Mouse (Mus musculus) liver, adult (tissue): Measurements from ENCODE around the gene Cacna1b.

Experiments
- GATA4 ChIP-seq: IDR thresholded peaks from 2 replicates; pipeline ENCODE4 v1.6.1; 2014; ENCODE audit warnings: mild to moderate bottlenecking, low read length; ENCODE audit not compliant: insufficient replicate concordance

Cacna1b gene

GRCm38 (mm10) chr2:24763115-24763557, at the start of gene Cacna1b:
Cacna1b (minus strand) TSS chr2:24763152.
- TF ChIP-seq GATA4 = no peak

GRCm38 (mm10) chr2:24809746-24810145, 46.8 kb upstream of the Cacna1b start:
- no peak for TF ChIP-seq GATA4

GRCm38 (mm10) chr2:24807691-24808090, 44.7 kb upstream of the Cacna1b start:
- no peak for TF ChIP-seq GATA4

- TF ChIP-seq GATA4 = no peak
Observed at GRCm38 (mm10) chr2:24807036-24807435, 44.1 kb upstream of the Cacna1b start.

GRCm38 (mm10) chr2:24806143-24806542, 43.2 kb upstream of the Cacna1b start:
- TF ChIP-seq GATA4 = no peak

DNA sequence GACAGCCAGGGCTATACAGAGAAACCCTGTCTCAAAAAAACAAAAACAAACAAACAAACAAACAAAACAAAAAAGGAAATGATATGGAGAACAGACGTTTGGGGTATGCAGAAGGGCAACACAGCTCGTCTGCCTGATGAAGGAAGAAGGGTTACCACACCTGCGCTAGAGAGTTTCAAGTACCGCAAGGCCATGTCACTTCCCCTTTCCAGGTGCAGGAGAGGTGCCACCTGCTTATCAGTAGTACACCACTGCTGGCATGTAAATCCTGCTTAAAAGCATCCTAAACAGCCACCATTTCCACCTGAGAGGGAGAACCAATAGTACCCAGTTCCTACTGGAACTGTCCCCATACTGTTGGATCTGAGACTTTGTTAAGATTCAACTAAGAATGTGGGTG, 42.7 kb upstream of the Cacna1b start:
- no peak for TF ChIP-seq GATA4

DNA sequence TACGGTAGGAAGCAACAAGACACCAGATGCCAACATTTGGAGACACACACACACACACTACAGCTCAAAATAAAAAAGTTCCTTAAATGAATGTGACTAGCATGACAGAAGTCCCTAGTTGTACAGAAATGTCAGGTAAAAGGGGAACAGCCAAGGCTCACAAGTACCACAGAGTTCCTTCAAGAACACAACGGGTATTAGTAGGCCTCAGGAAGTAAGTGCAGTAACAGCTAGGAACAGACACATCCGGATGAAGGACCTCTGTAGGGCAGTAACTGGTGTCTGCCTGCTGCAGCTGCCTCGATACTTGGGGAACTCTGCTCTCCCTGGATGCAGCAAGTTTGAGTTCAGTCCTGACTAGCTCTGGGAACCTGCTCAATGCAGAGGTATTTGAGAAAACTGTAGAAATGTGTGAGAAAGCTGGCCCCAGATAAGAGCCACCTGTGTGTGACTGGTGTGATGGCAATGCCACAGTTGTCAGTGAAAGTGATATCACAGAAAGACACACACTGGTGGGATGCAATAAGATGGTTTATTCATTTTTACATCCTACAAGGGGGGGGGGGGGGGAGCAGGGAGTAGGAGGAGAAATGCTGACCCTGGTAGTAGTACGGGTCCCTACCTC, 34.0 kb upstream of the Cacna1b start:
- no peak for TF ChIP-seq GATA4

GRCm38 (mm10) chr2:24787250-24787649, 24.3 kb upstream of the Cacna1b start:
- no peak for TF ChIP-seq GATA4

DNA sequence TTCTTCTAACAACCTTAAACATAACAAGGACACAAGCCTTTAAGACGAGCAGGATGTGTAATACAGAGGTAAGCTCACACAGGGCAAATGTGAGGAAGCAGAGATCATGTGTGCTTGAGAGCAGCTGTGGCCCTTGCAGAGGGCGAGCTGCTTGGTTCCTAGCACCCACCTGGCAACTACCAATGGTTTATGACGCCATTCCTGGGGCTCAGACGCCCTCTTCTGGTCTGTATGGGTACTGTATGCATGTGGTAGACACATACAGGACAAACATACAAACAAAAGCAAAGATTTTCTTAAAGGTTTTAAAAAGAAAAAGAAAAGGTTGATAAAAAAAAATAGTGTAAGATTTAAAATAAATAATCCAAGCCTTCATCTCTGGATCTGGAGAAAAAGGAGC, 18.3 kb upstream of the Cacna1b start:
- no peak for TF ChIP-seq GATA4

DNA sequence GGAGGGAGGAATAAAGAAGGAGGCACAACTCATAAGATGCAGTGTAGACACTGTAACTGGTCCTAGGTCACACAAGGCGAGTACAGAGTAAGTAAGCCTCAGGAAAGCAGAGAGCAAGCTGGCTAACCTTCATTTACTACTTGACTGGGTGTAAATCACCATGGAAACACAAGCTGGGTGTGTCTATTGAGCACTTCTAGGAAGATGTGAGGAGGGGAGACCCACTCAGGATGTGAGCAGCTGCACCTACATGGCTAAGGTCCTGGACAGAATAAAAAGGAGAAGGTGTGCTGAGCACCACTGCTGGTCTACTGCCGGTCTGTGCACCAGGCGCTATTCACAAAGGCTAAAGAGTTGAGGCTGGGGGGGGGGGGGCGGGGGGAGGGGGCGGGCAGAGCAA, 13.9 kb upstream of the Cacna1b start:
- TF ChIP-seq GATA4 = no peak

DNA sequence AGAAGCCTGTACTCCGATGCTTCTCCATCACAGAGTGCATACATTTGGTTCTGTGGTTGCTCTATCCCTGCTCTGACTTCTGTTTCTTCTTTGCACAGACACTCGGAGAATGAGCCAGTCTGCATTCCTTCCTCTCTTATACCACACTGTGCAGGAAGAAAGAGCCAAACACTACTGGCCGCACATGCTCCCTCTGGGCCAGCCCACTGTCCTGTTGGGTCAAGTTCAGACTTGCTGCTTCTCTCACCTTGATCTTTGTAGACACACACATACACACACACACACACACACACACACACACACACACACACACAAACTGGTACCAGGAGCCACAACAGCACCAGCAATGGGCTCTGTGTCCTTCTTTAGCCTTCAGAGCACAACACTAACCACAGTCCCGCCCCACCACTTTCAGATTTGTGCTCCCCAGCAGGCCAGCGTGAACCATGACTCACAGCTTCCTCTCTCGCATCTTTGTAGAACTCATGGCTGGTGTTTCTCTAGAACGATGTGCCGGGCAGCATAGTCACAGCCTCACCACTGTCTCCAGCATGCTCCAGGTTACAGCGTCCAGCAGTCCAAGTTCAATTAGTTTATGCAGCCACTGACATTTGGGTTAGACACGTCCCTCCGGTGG, 13.1 kb upstream of the Cacna1b start:
- no peak for TF ChIP-seq GATA4

GRCm38 (mm10) chr2:24774832-24775231, 11.9 kb upstream of the Cacna1b start:
- no peak for TF ChIP-seq GATA4

DNA sequence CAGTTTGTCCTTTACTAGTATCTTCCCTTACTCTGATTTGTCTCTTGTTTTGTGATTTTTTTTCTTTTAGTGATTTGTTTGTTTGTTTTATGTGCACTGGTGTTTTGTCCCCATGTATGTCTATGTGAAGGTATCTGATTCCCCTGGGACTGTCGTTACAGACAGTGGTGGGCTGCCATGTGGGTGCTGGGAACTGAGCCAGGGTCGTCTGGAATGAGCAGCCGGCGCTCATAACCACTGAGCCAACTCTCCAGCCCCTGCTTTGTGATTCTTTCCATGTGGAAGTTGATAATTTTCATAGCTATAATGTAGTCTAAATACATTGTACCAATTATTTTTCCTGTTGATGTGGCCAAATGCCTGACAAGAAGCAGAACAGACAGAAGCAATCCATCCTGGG, 7.9 kb upstream of the Cacna1b start:
- TF ChIP-seq GATA4 = no peak

- TF ChIP-seq GATA4 = no peak
Observed at GRCm38 (mm10) chr2:24762446-24762960, 449 bp downstream of the Cacna1b start.

DNA sequence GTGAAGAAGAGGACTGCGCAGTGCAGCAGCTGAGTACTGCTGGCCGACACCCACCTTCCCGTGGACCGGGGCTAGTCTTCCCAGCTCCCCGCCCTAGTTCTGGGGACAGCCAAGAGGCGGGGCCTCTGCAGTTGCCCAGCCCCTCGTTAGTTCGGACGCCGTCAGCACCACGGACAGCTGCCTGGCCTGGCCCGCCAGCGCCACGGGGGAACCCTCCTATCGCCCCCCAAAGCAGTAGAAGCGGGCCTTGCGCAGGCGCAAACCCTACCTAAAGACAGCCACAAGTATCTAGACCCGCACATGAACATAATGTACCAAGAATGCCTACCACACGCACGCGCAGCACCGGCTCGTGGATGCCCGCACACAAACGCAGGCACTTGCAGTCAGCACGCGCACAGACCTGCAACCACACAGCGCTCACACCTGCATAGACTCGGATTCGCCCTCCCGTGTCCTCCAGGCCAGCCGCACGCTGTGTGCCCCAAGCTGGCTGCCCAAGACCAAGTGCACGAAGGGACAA, 968 bp downstream of the Cacna1b start:
- no peak for TF ChIP-seq GATA4

DNA sequence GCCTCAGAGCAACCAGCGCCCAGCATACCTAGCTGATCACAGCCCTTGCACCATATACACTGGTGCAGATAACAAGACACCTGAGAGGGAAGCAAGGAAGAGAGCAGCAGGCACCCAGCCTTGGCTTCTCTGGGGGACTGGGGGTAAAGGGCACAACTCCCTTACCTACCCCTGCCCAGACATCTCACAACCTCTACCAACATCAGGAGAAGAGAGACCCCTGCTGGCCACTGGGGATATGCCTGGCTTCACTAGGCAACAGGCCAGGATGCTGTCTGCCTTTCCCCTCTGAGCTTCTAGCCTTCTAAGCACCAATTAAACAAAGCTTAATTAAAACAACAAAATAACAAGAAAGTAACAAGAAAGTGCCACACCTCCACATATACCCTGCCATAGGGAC, 7.7 kb downstream of the Cacna1b start:
- TF ChIP-seq GATA4 = no peak

DNA sequence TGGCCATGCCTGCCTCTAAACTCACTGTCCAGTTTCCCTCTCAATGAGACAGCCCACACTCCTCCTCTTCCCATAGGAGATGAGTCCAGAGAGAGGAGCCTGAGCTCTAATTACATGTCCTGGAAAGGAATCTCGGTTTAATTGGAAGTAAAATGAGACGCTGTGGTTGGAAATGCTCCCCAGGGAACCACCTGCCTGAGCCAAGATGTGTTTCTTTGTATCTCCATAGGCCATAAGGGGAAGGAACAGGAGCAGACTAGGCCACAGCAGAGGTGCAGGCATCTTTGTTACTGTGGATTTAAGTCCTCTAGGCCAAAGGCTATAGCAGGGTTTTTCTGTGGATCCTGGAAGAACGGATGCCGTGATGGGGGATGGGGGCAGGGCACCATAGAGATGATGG, 10.4 kb downstream of the Cacna1b start:
- no peak for TF ChIP-seq GATA4

DNA sequence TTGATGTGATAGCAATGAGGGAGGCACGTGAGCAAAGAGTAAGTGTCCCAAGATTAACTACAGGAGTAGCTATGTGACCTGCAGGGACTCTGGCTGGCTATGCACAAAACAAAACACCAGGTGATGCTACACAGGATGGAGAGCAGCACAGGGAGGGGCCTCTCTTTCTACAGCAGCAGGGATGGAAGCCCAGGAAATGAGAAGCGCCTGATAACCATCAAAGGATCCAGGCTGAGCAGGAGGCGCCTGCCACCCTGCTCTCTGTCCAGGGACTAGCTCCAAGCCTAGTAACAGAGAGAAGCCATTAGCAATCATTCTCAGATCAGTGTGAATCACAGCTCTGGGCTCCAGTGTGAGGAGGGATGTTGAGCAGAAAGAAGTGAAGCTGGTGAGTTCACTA, 12.9 kb downstream of the Cacna1b start:
- TF ChIP-seq GATA4 = no peak
